Comparison of ENCODE assay signal across 29 mouse cellular contexts in the genomic region with DNA sequence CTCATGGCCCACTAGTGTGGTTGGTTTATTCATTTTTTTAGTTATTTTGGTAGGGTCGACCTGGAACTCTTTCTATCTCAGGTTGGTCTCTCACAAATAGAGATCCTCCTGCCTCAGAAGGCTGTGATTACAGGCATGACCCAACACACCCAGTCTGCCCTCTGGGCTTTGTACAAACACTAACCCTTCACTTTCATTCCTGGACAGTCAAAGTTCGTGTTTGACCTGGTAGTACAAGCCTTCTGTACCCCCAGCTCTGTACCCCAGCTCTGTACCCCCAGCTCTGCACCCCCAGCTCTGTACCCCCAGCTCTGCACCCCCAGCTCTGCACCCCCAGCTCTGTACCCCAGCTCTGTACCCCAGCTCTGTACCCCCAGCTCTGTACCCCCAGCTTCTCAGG. TPM values are rescaled to one million over a fixed set of nuclear protein-coding genes. Genes with fewer than 3 reads are reported as not detected.
"Had no signal": no experiment of that assay in that cellular context is flagged by ENCODE, and none has a peak within 500 bp of the region (broad histone marks: within the 10 kb centered on the region; RNA-seq: fewer than 3 reads in every experiment).

No protein-coding gene starts in this region.

RNA-seq across cellular contexts. Expression of a gene that starts 11.0 kb away (rescaled TPM):
- total RNA-seq: common myeloid progenitor, adult 5-6 weeks; forebrain, postnatal 0 days; gastrocnemius, adult 18-20 months; gastrocnemius, adult 2 months; gastrocnemius, adult 8-10 months; gastrocnemius, postnatal 10 days; gastrocnemius, postnatal 14 days; gastrocnemius, postnatal 25 days; gastrocnemius, postnatal 36 days; granulocyte monocyte progenitor cell, adult 5-6 weeks; heart, adult 18-20 months; heart, adult 2 months; heart, adult 8-10 months had no signal
- polyA plus RNA-seq: cerebellum, adult 2 months; cortical plate, adult 2 months; embryonic facial prominence, embryonic 11.5 days; embryonic facial prominence, embryonic 13.5 days; erythroblast, embryonic 14.5 days; forebrain, embryonic 12.5 days; forebrain, embryonic 13.5 days; forebrain, embryonic 15.5 days; frontal cortex, adult 2 months; heart, adult 2 months had no signal

RNA-seq across cellular contexts. Expression of a gene that starts 39.0 kb away (rescaled TPM):
- total RNA-seq: common myeloid progenitor, adult 5-6 weeks; forebrain, postnatal 0 days; gastrocnemius, adult 18-20 months; gastrocnemius, adult 2 months; gastrocnemius, postnatal 14 days; gastrocnemius, postnatal 25 days; gastrocnemius, postnatal 36 days; granulocyte monocyte progenitor cell, adult 5-6 weeks; heart, adult 2 months; heart, adult 8-10 months had no signal
- polyA plus RNA-seq: cerebellum, adult 2 months; cortical plate, adult 2 months; embryonic facial prominence, embryonic 10.5 days; embryonic facial prominence, embryonic 11.5 days; embryonic facial prominence, embryonic 12.5 days; embryonic facial prominence, embryonic 13.5 days; erythroblast, embryonic 14.5 days; forebrain, embryonic 10.5 days; forebrain, embryonic 11.5 days; forebrain, embryonic 12.5 days; forebrain, embryonic 13.5 days; forebrain, embryonic 14.5 days; forebrain, embryonic 15.5 days; forebrain, embryonic 16.5 days; forebrain, postnatal 0 days; frontal cortex, adult 2 months; gonadal fat pad, adult 2 months; heart, adult 2 months had no signal
